Mouse (Mus musculus) hindbrain, embryonic 12.5 days (tissue): ENCODE results near the gene Mta3. TPM values are rescaled to one million over a fixed set of nuclear protein-coding genes. Genes with fewer than 3 reads are reported as not detected.

ENCODE experiments used
- ATAC-seq: fragments of 200-750 bp; cut with Nextera tagmentation; 2 replicates; pipeline ENCODE4 v1.8.0; 2017; ENCODE audit warnings: moderate TSS enrichment; ENCODE audit not compliant: low FRiP score
- H3K27ac ChIP-seq: fragments of 300-500 bp; sonication (generic); 2 replicates; pipeline ENCODE4 v1.5.1; 2016; ENCODE audit warnings: mild to moderate bottlenecking
- H3K27me3 ChIP-seq: fragments of 300-500 bp; sonication (generic); 2 replicates; pipeline ENCODE4 v1.6.1; 2016; ENCODE audit warnings: mild to moderate bottlenecking
- H3K36me3 ChIP-seq: fragments of 300-500 bp; sonication (generic); 2 replicates; pipeline ENCODE4 v1.6.1; 2016; ENCODE audit warnings: mild to moderate bottlenecking
- H3K4me1 ChIP-seq: fragments of 300-500 bp; sonication (generic); 2 replicates; pipeline ENCODE4 v1.6.1; 2016
- H3K4me2 ChIP-seq: fragments of 300-500 bp; sonication (generic); replicated peaks from 2 replicates; pipeline ENCODE4 v1.6.1; 2016; ENCODE audit warnings: mild to moderate bottlenecking
- H3K4me3 ChIP-seq: fragments of 300-500 bp; sonication (generic); 2 replicates; pipeline ENCODE4 v1.5.1; 2016; ENCODE audit warnings: mild to moderate bottlenecking
- H3K9ac ChIP-seq: fragments of 300-500 bp; sonication (generic); 2 replicates; pipeline ENCODE4 v1.6.1; 2016; ENCODE audit warnings: mild to moderate bottlenecking, moderate library complexity
- H3K9me3 ChIP-seq: fragments of 300-500 bp; sonication (generic); replicated peaks from 2 replicates; pipeline ENCODE4 v1.6.1; 2016; ENCODE audit warnings: mild to moderate bottlenecking
- WGBS: fragments of 180-500 bp; shearing (Covaris S2); methylation state at CpG from one replicate; pipeline ENCODE4 v1.1.7; 2016; 5-methylcytosine and 5-hydroxymethylcytosine counted together
- polyA plus RNA-seq: library from polyadenylated mRNA; unstranded; fragments of >200 nt; fragmentation: Nextera tagmentation; extraction: Ambion mirVana; gene quantifications from 2 replicates; pipeline ENCODE4 v1.2.1, GENCODE M21; 2016

Mta3 gene
- polyA plus RNA-seq, 1 experiment from 2014 or later = 43.4 TPM

DNA sequence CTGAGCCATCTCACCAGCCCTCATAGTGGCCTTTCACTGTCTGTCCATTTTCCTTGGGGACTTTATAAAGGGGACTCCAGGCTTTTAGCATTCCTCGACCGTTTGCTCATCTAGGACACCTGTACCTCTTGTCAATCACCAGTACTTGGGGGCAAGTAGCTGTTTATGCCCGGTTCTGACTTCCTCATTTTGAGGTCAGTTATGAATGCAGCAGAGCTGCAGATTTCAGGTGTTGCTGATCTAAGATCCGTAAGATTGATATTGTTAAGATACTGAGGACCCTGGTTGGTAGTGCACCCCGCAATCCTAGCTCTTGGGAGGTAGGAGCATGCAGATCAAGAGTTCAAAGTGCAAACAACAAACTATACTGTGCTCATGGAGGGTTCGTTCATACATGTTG, 64.4 kb downstream of the Mta3 start:
- H3K27ac ChIP-seq = no peak overlapping the region
- H3K36me3 ChIP-seq = no peaks in the 10 kb centered on the region
- H3K4me3 ChIP-seq = no peak overlapping the region
- peaks cover 6% of the 10 kb centered on the region; the same call in 1 of the 2 replicates for H3K4me1 ChIP-seq
- H3K9ac ChIP-seq = no peak overlapping the region
- no peak overlapping the region for H3K4me2 ChIP-seq
- no peaks in the 10 kb centered on the region for H3K27me3 ChIP-seq
- 89% methylated on average over 6 of the region's 6 CpGs for whole genome bisulfite sequencing
- no peaks in the 10 kb centered on the region for H3K9me3 ChIP-seq
- no peak for ATAC-seq

DNA sequence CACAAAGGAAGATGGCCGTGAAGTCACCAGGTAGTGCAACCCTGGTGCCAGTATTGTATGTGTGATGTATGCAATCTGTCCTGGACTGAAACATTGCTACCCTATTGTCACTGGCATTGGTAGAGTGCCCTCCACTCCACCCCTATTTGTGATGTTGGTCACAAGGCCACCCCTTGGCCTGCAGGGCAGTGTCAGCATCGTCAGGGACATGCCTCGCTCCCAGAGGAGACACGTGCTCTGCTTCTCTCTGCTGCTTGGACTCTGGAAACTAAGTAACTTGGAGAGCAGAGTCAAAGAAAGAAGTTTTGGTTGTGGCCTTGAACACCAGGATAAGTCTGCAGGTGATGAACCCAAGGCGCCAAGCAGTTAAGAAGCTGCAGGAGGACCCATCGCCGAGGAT, 65.0 kb downstream of the Mta3 start:
- H3K36me3 ChIP-seq = no peaks in the 10 kb centered on the region
- no peak overlapping the region for H3K4me2 ChIP-seq
- no peaks in the 10 kb centered on the region for H3K9me3 ChIP-seq
- 93% methylated on average over 7 of the region's 7 CpGs for WGBS
- H3K27ac ChIP-seq = no peak overlapping the region
- peaks cover 6% of the 10 kb centered on the region; the same call in 1 of the 2 replicates for H3K4me1 ChIP-seq
- no peak overlapping the region for H3K9ac ChIP-seq
- no peaks in the 10 kb centered on the region for H3K27me3 ChIP-seq
- no peak for ATAC-seq
- no peak overlapping the region for H3K4me3 ChIP-seq

DNA sequence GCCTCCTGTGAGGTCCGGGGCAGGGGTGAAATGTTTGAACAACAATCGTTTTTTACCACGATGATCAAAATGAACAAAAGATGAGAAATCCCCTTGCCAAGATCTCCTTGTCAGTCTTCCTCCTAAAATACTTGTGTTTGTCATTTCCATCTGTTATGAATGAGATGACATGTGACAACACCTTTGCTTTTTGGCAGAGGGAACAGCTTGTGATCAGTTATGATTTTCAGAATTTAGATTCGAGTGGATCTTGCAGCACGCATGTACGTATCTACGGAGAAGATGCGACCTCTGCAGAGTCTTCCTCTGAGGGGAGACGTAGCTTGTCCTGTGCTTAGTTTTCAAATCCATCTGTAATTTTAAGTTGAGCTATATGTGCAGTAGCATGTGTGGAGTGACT, 66.1 kb downstream of the Mta3 start:
- Histone ChIP-seq H3K4me2 (no peak overlapping the region), H3K4me3 (no peak overlapping the region), H3K36me3 (no peaks in the 10 kb centered on the region), H3K27me3 (no peaks in the 10 kb centered on the region), H3K9ac (no peak overlapping the region), H3K27ac (no peak overlapping the region), H3K9me3 (no peaks in the 10 kb centered on the region), H3K4me1 (peaks cover 6% of the 10 kb centered on the region; the same call in 1 of the 2 replicates)
- WGBS = 91% methylated on average over 9 of the region's 9 CpGs
- ATAC-seq = no peak

DNA sequence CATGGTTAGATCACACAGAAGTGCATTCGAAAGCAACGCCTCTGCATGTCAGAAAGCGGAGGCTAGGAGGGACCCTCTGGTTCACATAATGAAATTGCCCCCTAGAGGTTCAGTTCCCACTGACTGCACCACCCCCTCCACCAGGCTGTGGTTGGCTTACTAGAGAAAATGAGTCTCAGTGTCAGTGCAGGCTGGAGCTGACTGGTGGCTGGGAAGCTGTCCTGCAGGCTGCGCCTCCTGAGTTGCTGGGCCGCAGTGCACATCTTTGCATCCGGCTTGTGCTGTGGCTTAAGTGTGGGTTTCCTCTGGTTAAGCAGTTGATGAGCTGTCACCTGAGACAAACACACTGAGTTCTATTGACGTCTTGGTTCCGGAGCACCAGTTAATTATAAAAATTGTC, 66.7 kb downstream of the Mta3 start:
- peak; percentile 81 for ATAC-seq
- WGBS = 58% methylated on average over 8 of the region's 8 CpGs
- no peak overlapping the region for H3K4me2 ChIP-seq
- no peak overlapping the region for H3K9ac ChIP-seq
- H3K36me3 ChIP-seq = no peaks in the 10 kb centered on the region
- H3K4me3 ChIP-seq = no peak overlapping the region
- peaks cover 6% of the 10 kb centered on the region; the same call in 1 of the 2 replicates for H3K4me1 ChIP-seq
- H3K27me3 ChIP-seq = no peaks in the 10 kb centered on the region
- H3K27ac ChIP-seq = peak overlapping the region; percentile 18; the same call in 1 of the 2 replicates
- H3K9me3 ChIP-seq = no peaks in the 10 kb centered on the region

DNA sequence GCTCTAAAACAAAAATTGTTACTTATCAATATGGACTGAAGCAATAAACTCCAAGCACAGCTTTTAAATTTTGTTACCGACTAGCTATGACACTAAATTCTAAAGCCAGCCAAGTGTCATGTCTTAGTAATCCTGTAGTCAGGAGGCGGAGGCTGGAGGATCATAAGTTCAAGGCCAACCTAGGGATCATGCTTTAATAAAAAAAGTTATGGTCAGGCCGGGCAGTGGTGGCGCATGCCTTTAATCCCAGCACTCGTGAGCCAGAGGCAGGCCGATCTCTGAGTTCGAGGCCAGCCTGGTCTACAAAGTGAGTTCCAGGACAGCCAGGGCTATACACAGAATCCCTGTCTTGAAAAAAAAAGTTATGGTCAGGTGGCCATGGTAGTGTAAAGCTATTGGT, 71.0 kb downstream of the Mta3 start:
- H3K9me3 ChIP-seq = no peaks in the 10 kb centered on the region
- H3K4me3 ChIP-seq = no peak overlapping the region
- H3K4me1 ChIP-seq = peaks cover 6% of the 10 kb centered on the region; the same call in 1 of the 2 replicates
- H3K9ac ChIP-seq = no peak overlapping the region
- no peaks in the 10 kb centered on the region for H3K27me3 ChIP-seq
- no peak overlapping the region for H3K27ac ChIP-seq
- ATAC-seq = no peak
- H3K36me3 ChIP-seq = no peaks in the 10 kb centered on the region
- WGBS = 96% methylated on average over 7 of the region's 7 CpGs
- no peak overlapping the region for H3K4me2 ChIP-seq

DNA sequence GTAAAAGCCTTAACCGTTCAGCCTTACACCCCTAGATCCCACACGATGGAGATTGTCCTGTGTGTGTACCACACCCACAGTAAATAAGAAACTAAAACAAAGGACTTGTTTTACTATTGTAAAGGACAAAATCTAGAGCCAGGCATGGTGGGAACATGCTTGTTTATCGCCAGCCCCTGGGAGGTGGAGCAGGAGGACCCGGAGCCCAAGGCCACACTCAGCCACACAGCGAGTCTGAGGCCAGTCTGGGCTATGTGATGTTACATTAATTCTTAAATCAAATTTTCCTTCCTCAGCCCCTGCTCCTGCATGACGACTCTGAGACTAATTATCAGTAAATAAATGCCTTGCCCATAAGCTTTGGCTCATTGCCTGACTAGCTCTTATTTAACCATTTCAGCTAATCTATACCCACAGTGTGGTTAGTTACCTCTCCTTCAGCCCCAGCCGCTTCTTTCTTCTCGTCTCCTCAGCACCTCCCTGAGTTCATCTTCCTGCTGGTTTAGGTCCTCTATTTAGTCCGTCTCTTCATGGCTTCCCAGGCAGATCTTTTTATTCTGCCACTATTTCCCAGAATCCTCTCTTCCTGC, 71.6 kb downstream of the Mta3 start:
- no peak overlapping the region for H3K4me2 ChIP-seq
- 83% methylated on average over 9 of the region's 9 CpGs for WGBS
- no peaks in the 10 kb centered on the region for H3K27me3 ChIP-seq
- no peaks in the 10 kb centered on the region for H3K9me3 ChIP-seq
- peaks cover 6% of the 10 kb centered on the region; the same call in 1 of the 2 replicates for H3K4me1 ChIP-seq
- no peak overlapping the region for H3K27ac ChIP-seq
- ATAC-seq = no peak
- no peaks in the 10 kb centered on the region for H3K36me3 ChIP-seq
- H3K4me3 ChIP-seq = no peak overlapping the region
- H3K9ac ChIP-seq = no peak overlapping the region

DNA sequence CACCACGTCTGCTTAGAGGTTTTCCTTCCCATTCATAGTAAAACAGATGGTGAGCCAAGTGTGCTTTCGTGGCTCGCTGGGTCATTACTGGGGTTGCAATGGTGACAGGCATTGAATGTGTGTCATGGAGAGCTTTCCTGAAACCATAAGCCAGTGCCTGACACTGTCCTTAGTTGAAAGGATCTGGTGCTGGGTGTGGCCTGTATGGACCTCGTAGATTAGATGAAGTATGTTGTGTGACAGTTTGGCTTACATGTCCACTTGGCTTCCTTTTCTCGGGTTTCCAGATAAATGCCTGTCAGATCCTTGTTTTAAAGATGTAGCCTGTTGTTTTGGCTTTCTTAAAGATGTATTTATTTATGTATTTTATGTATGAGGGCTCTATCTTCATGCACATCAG, 74.3 kb downstream of the Mta3 start:
- H3K27ac ChIP-seq = no peak overlapping the region
- WGBS = 89% methylated on average over 5 of the region's 5 CpGs
- no peak overlapping the region for H3K4me2 ChIP-seq
- no peak overlapping the region for H3K9ac ChIP-seq
- no peaks in the 10 kb centered on the region for H3K4me1 ChIP-seq
- H3K9me3 ChIP-seq = no peaks in the 10 kb centered on the region
- no peaks in the 10 kb centered on the region for H3K27me3 ChIP-seq
- ATAC-seq = no peak
- H3K36me3 ChIP-seq = no peaks in the 10 kb centered on the region
- H3K4me3 ChIP-seq = no peak overlapping the region

DNA sequence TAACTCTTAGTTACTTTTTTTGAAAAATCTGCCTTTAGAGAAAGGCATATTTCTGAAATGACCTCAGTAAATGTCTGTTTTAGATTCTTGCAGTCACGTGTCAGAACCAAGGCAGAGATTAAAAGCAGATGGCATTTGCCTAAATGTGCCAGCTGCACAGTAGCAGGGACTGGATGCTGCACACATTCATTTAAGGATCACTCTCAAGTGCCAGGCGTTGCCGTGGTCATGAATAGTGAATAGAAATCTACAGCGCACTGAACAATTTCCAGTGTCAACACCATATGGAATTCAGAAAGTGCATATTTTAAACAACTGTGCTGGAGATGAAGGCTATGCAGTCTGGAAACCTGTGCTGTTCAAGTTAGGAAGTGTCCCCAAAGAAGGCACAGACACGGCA, 76.8 kb downstream of the Mta3 start:
- H3K9me3 ChIP-seq = no peaks in the 10 kb centered on the region
- H3K4me2 ChIP-seq = no peak overlapping the region
- no peak overlapping the region for H3K9ac ChIP-seq
- no peaks in the 10 kb centered on the region for H3K4me1 ChIP-seq
- ATAC-seq = no peak
- H3K4me3 ChIP-seq = no peak overlapping the region
- WGBS = 52% methylated on average over 5 of the region's 5 CpGs
- H3K27me3 ChIP-seq = no peaks in the 10 kb centered on the region
- H3K36me3 ChIP-seq = 0 out of 2 replicates have a peak, but pooled peaks cover 4% of the 10 kb centered on the region
- H3K27ac ChIP-seq = no peak overlapping the region

DNA sequence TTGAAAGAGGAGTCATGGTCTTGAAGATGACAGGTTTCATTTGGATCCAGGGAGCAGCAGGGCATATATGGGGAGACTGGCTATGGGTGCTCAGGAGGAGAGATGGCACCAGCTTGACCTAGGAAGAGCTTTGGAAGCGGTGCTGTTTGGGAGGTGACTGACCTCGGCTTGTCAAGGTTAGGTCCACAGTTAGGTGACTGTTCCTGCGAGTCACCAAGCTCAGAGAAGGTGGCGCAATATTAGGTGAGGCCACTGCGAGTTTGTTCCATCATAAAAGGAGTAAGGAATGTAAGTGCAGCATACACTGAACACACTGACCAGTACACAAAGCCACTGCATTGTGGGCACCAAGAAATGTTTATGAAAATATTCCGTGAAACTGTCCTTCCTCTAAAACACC, 80.5 kb downstream of the Mta3 start:
- Histone ChIP-seq H3K27me3 (no peaks in the 10 kb centered on the region), H3K4me3 (no peak overlapping the region), H3K36me3 (0 out of 2 replicates have a peak, but pooled peaks cover 4% of the 10 kb centered on the region), H3K9me3 (no peaks in the 10 kb centered on the region), H3K27ac (no peak overlapping the region), H3K4me2 (no peak overlapping the region), H3K4me1 (no peaks in the 10 kb centered on the region), H3K9ac (no peak overlapping the region)
- WGBS = 93% methylated on average over 6 of the region's 6 CpGs
- ATAC-seq = no peak

DNA sequence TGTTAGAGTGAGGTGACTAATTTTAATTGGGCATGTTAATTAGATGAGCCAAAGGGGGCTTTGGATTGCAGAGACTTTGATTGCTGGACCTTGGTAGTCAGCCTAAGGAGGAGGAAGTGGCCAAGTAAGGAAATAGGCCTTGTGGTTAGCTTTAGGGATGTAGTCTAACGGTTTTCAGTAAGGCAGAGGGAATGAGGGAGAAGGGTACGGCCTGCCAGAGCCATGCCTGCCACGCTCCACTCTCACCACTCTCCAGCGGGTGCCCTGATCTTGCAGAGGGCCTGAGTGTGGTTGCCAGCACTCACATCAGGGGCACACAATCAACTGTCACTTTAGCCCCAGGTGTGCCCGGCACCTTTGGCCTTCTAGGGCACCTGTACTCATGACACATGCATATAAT, 84.2 kb downstream of the Mta3 start:
- Histone ChIP-seq H3K27ac (no peak overlapping the region), H3K4me1 (peaks cover 6% of the 10 kb centered on the region; the same call in 1 of the 2 replicates), H3K36me3 (0 out of 2 replicates have a peak, but pooled peaks cover 4% of the 10 kb centered on the region), H3K4me3 (no peak overlapping the region), H3K27me3 (no peaks in the 10 kb centered on the region), H3K9ac (no peak overlapping the region), H3K4me2 (no peak overlapping the region), H3K9me3 (no peaks in the 10 kb centered on the region)
- no peak for ATAC-seq
- WGBS = 88% methylated on average over 5 of the region's 5 CpGs

DNA sequence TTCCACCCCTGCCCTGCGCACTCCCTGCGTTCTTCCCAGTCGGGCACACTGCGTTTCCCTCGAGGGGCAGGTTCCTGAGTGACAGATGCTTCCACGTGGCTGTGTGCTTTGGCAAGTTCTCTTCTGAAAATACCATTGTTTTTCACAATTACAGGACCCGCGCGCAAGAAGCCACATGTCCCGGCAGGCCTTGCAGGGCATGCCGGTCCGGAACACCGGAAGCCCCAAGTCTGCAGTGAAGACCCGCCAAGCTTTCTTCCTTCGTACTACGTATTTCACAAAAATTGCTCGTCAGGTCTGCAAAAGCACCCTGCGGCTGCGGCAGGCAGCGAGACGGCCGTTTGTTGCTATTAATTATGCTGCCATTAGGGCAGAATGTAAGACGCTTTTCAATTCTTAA, 86.4 kb downstream of the Mta3 start:
- Histone ChIP-seq H3K9ac (no peak overlapping the region), H3K27me3 (no peaks in the 10 kb centered on the region)

DNA sequence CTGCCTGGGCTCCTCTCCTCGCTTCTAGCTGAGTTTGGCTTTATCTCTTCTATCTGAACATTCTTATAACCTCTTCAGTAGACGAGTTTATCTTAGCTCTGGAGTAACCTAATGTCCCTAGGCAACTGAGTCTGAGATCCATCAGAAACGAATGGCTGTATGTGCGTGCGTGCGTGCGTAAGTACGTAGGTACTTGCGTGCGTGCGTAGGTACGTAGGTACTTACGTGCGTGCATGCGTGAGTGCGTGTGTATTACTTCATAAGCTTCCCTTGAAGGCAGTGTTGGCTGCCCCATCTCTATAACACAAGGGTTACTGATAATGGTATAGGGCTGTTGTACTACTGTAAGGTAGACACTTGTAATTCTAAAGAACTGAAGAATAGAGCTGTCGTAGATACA, 89.2 kb downstream of the Mta3 start:
- Histone ChIP-seq H3K9me3 (no peaks in the 10 kb centered on the region), H3K36me3 (no peaks in the 10 kb centered on the region), H3K4me1 (peaks cover 6% of the 10 kb centered on the region; the same call in 1 of the 2 replicates), H3K27me3 (no peaks in the 10 kb centered on the region), H3K4me2 (no peak overlapping the region), H3K27ac (no peak overlapping the region), H3K9ac (no peak overlapping the region), H3K4me3 (no peak overlapping the region)
- WGBS = 97% methylated on average over 17 of the region's 17 CpGs
- no peak for ATAC-seq

More for the DNA sequence above, 86.4 kb downstream of the Mta3 start:
- H3K4me1 ChIP-seq = peaks cover 6% of the 10 kb centered on the region; the same call in 1 of the 2 replicates
- H3K36me3 ChIP-seq = no peaks in the 10 kb centered on the region
- WGBS = 60% methylated on average over 23 of the region's 23 CpGs
- no peak for ATAC-seq
- no peaks in the 10 kb centered on the region for H3K9me3 ChIP-seq
- no peak overlapping the region for H3K27ac ChIP-seq
- peak overlapping the region; percentile 21; the same call in 1 of the 2 replicates for H3K4me2 ChIP-seq
- no peak overlapping the region for H3K4me3 ChIP-seq

DNA sequence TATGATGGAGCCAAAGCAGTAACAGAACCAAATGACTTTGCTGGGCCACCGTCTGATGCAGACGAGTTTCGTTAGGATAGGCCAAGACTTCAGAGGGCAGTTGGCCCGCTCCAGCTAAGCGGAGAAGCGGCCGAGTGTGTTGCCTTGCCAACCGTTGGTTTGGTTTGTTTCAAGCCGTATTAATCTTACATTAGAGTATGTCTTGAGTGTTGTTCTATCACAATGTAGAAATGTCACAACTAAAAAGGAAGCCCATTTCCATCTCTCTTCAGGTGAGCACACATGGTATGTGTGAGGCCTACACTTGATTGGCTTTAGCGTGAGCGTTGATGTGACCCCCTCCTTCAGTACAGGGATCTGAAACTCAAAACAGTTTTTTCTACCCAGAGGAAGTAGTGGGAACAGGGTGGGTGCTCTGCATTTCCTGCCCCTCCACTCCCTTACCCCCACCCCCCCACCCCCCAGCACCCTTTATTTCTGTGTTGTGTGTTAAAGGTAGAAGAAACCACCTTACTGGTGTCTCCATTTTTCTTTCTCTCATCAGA, 93.6 kb downstream of the Mta3 start:
- Histone ChIP-seq H3K9ac (no peak overlapping the region), H3K27ac (no peak overlapping the region), H3K4me3 (no peak overlapping the region), H3K36me3 (peaks cover 8% of the 10 kb centered on the region), H3K4me2 (no peak overlapping the region), H3K4me1 (peaks cover 9% of the 10 kb centered on the region; the same call in 1 of the 2 replicates), H3K9me3 (no peaks in the 10 kb centered on the region), H3K27me3 (no peaks in the 10 kb centered on the region)
- no peak for ATAC-seq
- WGBS = 92% methylated on average over 11 of the region's 11 CpGs
